Mouse (Mus musculus): ENCODE results near the gene Mapkap1.

GRCm38 (mm10) chr2:34566601-34567000, 160.0 kb downstream of the Mapkap1 start:
- no peak for TF ChIP-seq ZNF384 (IDR thresholded peaks at IDR 0.05; ENCODE audit: low read depth, low read length)
- TF ChIP-seq CTCF (conservative IDR thresholded peaks at IDR 0.05 in 1 of 2, IDR thresholded peaks at IDR 0.05 in 1 of 2; ENCODE audit: low read depth in 2 of 2, low read length in 2 of 2): no peak

Data from CH12.LX (cell line).